Mouse (Mus musculus) heart, adult 18-20 months (tissue): Measurements from ENCODE around the gene Gm44511. TPM values are rescaled to one million over a fixed set of nuclear protein-coding genes. Genes with fewer than 3 reads are reported as not detected.
"Not testable (repeated sequence)": the region's sequence is repeated elsewhere in the genome, so short reads cannot be mapped to it uniquely, and the experiment has no call there.

Experiments used
- DNase-seq, 2 experiments: peaks; one replicate each; pipeline ENCODE4 v3.0.0; 2021 to 2022; ENCODE audit warnings: mixed read lengths in 1 of 2
- total RNA-seq, 2 experiments: library from RNA; stranded (reverse); gene quantifications; 2 replicates each; pipeline ENCODE4 v1.2.3; 2021

Gene Gm44511
- total RNA-seq, 2 experiments from 2014 or later = not detected

DNA sequence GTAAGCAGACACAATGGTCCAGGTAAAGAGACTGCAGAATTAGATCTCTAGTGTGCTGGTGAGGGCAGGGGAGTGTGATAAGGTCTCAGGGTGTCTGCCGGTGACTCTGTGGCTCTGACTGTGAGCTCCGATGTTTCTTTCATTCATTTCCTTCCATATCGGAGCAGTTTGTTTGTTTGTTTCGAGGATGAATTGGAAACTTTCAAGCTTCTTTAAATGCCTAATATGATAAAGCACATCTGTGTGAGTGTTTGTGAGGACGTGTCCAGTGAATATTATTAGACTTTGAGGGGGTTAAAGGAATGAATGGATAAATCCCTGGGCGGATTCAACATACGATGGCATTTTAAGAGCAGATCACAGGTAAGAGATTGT lies 26.2 kb downstream of the Gm44511 start:
- no peak for DNase-seq

DNA sequence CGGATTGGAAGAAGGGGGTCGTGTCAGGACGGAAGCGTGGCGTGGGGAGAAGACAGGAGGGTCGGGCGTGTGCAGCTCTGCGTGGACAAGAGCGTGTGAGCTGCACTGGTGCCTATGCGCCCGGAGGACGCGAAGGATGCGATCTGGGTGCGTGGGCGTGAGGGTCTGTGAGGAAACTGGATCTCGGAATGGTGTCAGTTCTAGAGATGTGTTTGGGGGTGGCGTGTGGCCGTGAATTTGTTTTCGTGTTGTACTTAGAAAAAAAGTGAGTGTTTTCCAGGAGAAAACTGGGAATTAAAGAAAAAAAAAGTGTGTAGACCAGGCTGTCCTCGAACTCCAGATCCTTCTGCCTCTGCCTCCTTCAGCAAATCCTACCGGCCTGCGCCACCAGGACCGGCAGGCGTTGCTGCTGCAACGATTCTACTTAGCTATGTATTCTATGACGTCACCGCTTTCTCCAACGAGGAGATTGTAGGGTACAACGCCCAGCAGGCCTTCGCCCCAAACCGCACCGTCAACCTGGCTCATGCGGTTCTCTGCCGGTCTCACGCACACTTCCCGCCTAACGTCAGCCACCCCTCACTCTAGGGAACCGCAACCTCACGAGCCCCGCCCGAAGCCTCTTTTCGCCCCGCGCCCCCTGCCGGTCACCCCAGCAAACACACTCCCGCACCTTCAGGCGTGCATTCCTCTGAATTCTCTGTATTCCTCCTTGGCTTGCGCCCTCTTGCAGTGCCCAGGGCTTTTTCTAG lies 26.8 kb downstream of the Gm44511 start:
- DNase-seq = peak; percentile 89 to 93

DNA sequence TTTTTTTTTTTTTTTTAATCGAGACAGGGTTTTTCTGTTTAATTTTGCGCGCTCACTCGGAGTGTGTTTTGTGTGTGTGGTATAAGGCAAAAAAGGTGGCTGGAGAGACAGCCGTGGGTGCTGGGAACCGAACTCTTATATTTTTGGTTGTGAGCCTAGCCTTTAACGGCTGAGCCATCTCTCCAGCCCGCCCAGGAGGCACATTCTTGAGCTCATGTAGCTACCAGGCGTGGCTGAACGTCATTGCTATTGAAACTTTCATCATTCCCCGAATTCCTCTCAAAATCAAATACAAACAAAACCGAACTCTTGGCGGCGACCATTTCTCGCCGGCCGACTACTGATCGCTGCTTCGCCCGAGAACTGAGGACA lies 27.4 kb downstream of the Gm44511 start:
- peak; percentile 79 to 89 for DNase-seq

DNA sequence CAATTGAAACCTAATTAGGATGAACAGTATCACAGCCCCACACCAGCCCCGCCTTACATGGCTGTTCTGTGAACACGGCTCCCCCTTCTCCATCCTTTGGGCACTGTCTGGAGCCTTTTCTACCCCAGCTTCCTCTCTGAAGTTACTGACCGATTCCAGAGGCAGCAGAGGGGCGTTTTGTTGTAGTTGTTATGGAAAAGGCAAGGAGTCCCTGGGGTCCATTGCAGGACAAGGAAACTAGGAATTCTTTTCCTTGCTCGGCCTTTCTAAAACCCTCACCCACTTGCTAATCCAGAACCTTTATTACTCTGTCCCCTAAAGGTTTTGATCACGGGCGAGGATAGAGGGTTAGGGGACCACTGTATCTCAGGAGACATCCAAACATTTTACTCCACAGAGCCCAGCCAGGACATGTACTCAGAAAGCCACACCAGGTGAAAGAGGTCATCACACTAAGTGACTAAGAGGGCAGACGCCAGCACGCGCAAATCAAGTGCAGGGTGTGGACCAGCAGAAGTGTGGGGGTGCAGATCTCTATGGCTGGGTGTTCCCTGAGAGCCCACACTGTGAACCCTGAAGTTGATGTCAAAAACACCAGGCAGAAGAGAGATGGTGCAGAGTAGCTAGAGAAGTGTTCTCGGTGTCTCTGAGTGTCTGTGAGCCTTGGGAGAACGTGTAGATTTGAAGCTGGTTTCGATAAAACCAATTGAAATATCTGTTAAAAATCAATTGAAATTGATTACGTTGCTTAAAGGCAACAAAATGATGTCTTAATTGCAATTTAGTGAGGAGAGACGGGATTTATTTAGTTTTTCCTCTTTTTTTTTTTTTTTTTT lies 28.0 kb downstream of the Gm44511 start:
- peak; percentile 21 to 49 for DNase-seq

DNA sequence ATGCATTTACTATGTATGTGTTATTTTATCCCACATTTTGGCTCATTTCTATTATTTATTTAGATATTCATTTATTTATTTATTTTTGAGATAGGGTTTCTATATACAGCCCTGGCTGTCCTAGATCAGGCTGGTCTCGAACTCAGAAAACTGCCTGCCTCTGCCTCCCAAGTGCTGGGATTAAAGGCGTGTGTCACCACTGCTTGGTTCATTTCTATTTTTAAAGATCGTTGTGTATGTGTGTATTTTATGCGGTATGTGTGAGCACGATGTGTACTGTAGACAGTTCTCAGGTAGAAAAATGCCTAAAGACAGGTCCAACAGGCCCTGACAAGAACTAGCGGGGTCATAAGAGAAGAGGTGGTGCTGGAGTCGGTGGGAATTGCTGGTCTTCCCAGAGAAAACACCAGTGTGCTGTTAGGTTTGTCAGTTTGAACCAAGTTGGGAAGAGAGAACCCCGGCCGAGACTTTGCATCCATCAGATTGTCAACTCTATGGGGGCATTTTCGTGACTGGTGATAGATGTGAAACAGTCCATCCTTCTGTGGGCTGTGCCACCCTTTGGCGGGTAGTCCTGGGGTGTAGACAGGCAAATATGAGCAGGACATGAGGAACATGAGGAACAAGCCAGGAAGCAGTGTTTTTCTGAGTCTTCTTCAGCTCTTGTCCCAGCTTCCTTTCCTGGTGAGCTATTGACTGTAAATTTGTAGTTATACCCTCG lies 28.8 kb downstream of the Gm44511 start:
- no peak for DNase-seq

DNA sequence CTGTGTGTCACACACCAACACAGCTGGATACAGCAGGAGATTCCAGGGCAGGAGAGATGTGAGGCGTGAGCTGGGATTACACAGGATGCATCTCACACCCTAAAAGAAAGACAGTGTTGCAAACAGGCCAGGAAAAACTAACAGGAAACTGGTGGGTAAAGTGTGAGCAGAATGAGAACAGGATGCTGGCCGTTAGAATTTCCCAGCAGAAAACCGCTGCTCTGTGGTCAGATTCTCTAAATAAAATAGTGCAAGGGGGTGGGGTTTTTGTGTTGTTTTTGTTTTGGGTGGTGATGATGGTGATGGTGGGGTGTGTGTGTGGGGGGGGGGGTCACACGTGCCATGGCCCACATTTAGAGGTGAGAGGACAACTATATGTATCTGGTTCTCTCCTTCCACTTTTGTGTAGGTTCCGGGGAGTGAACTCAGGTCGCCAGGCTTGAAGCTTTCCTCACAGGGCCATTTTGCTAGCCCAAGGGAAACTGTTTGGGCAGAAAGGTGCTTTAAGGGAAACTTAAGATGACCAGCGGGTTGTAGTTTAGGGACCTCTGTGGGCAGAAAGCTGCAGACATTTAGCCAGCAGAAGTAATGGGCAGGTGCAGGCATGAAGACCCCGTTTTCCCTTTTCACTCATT lies 29.7 kb downstream of the Gm44511 start:
- DNase-seq = no peak

DNA sequence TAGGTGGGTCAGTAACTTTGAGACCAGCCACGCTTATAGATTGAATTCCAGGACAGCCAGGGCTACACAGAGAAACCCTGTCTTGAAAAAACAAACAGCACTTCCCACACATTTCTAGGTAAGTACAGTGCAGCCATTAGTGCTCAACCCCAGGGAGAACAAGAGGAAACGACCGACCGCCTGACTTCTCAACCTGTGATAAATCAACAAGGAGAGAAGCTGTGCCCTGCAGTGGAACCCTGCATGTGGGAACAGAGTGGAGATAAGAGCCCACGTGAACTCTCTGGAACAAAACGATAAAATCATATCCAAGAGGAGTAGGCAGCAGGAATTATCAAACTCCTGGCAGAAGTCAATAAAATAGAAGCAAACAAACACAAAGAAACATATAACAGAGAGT lies 32.4 kb downstream of the Gm44511 start:
- DNase-seq = no peak

DNA sequence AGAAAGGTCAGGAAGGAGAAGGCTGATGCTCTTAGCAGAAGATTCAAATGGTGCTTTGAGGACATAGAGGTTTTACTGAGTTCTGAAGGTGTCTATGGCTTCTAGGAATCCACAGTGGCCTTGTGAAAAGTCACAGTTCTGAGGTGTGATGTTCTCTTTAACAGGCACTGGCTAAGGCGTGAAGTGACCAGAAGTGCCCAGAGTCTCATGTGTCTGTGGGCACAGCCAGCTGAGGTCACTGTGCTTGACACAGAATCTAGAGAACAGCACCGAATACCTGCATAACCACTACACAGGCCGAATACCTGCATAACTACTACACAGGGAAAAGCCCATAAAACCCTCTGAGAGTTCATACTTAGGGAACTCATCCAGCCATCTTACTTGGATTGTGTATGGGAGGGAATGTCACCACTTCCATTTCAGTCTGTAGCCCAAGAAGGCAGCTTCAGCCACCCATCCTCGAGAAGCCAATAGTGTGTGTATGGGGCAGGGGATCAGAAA lies 35.6 kb downstream of the Gm44511 start:
- DNase-seq = not testable (repeated sequence)

DNA sequence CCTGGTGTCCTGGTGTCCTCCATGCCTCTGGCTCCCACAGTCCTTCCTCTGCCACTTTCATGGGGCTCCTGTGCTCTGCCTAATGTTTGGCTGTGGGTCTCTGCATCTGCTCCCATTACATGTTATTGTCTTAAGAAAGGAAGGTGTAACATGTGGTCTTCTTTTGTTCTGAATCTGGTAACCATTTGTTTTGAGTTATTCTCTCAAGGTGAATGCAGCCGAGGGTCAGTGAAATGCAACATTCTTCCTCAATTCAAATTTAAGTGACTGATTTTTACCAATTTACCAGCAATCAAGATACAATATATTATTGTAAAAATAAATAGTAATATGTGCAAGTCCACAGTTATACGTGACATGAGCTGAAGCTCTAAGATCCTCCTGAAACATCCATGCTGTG lies 37.0 kb downstream of the Gm44511 start, which contains the start of gene Klrb1c:
Klrb1c (minus strand) TSS at position 101 of the 400 bp plus-strand sequence.
- no peak for DNase-seq

DNA sequence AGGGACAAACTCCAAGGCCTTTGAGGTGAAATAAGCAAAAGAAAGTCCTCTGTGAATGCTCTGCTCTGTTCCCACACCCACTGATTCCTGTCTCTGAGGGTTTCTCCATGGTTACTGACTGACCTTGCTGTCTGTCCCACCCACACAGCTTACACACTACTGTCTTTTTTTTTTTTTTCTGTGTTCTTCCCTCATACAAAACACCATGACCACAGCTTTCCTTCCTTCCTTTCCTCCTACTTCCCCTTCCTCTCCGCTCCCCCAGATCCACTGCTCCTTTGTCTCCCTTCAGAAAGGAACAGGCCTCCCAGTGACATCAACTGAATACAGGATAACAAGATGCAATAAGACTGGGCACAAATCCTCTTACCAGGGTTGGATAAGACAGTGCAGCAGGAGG lies 37.6 kb downstream of the Gm44511 start:
- DNase-seq = no peak

DNA sequence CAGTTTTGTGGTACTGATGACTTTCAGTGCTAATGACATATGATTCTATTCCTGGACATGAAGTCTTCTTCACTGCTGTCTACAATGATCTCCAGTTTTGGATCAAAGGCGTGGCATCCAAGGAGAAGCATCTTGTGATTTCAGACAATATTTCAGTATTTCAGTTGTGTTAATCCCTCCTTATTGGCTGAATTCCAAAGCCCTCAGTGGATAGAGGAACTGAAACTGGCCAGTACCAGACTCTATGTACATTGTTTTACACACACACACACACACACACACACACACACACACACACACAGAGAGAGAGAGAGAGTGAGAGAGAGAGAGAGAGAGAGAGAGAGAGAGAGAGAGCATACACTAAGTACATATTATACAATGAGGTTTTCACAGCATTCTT lies 39.7 kb downstream of the Gm44511 start:
- DNase-seq = peak in 1 of 2 experiments; percentile 40

DNA sequence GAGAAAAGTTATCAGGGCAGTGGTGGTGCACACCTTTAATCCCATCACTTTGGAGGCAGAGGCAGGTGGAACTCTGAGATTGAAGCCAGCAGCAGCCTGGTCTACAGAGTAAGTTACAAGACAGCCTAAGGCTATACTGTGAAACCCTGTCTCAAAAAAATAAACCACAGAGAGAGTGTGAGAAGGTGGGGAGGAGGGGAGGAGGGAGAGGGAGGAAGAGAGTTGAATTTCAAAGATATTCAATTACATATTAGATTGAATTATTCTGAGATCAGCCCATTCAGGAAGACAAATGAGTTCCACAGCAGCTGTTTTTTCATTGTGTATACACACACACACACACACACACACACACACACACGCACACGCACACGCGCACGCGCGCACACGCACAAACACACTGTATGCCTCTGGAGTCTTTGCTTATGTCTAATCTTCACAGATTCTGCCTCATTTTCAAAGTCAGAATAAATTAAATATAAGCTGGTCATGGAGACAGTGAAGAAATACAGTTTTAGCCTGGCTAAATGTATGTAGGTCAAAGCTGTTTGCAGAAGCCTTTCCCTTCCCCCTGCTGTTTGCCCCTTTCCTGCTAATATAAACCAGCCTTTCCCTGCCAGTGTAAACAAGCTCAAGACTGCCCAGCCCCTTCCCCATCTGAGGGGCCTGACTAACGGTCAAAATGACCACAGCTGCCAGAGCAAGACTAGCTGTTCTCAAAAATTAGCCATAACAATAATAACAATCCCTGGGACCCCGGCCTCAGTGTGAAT lies 56.4 kb downstream of the Gm44511 start:
- DNase-seq = no peak

DNA sequence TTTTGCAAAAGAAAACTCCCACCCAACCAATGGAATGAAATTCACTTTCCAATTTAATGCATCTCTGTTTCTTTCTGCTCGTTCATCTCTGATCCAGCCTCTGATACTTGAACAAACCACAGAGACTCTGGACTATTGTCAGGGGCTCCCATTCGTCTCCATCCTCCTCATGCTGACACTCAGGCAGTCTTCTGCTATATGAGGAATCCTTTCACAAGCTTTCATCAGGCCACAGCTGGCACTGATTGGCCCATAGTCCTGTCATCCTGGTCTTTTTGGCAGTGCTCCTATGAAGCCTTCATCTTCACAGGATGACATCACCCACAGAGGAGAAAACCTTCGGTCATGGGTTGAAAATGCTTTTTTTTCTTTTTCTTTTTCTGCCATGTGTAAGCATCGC lies 58.1 kb downstream of the Gm44511 start:
- no peak for DNase-seq

DNA sequence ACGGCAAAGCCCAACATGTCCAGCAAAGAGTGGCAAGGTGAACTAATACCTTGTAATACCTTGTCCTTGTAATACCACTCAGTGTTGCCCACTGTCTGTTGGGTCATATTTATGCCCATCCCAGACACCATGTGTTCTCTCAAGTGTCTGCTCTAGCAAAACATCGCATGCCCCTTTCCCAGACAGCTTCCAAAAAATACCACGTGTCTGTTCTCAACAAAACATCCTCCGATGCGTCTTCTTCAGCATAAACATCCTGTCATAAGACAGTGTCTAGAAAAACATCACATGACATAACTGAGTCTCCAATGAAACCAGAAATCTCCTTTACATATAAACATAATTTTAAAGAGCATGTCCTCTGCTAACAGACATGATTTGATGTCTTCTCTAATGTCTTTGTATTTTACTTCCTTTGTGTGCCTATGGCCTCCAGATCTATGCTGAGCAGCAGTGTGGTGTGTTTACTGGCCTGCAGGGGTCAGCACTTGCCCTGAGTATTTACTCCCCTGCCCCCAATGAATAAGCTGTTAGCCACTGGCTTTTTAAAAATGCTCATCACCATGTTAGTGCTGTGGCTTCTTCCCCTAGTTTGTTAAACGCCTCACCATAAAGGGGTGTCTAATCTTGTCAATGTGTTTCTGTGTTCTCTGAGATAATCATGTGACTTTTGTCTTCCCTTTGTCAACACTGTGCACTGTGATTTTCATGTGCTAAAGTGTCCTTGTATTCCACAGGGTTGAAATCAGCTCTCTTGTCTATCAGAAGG lies 59.4 kb downstream of the Gm44511 start:
- peak; percentile 53 to 54 for DNase-seq

DNA sequence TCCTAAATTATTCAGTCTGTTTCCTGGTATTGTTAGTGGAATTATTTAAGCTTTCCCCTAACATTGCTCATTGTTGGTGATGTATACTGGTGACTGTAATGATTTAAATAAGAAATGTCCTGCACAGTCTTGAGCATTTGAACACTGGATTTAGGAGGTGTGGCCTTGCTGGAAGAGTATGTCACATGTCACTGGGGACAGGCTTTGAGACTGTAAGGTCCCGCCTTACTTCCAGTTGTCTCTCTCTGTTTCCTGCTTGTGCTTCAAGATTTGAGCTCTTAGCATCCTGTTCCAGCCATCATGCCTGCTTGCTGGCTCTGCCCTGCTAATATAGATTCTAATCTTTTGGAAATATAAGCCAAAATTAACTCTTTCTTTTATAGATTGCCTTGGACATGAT lies 60.9 kb downstream of the Gm44511 start:
- DNase-seq = no peak

DNA sequence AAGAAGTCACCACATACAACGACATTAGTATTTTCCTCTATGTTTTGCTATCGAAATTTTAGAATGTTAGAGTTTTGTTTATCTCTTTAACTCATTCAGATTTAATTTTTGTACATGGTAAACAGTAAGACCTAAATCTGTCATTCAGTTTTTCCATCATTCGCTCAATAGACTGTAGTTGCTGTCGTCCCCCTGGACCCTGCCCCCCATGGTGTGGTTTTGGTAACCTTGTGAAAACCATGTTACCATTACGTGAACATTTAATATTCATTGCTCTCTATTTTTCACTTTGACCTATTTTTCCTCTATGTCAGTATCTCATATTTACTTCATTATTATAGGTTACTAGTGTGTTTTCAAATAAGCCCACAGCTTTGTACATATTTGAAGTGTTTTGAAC lies 61.5 kb downstream of the Gm44511 start:
- DNase-seq = no peak

DNA sequence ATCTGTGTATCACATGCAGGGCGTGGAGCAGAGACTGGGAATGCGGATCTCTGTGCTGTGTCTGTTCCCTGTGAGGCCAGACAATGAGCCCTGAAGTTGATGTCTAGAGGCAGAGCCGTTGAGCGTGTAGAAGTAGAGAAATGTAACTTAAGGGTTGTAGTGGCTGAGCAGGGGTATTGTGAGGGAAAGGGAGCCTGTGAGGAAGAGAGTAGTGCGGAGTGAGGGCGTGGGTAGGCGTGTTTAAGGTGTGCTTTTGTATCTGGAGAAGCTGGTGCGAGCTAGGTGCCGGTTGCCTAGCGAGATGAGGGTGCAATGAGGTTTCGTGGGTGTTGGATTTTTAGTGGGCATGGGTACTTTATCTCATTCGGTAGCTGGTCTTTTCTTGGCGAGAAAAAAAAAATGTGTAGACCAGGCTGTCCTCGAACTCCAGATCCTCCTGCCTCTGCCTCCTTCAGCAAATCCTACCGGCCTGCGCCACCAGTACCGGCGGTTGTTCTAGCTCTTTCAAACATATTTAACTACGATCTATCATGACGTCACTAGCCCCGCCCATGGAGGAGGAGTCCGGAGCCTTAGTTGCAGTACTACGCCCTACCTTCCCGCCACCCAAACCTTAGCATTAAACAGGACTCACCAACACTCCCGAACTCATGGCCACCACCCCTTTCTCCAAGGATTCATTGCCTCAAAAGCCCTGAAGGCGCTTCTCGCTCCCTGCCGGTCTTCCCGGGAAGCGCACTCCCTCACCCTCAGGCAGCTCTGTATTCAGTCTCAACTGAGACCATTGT lies 62.2 kb downstream of the Gm44511 start:
- peak; percentile 97 to 98 for DNase-seq

DNA sequence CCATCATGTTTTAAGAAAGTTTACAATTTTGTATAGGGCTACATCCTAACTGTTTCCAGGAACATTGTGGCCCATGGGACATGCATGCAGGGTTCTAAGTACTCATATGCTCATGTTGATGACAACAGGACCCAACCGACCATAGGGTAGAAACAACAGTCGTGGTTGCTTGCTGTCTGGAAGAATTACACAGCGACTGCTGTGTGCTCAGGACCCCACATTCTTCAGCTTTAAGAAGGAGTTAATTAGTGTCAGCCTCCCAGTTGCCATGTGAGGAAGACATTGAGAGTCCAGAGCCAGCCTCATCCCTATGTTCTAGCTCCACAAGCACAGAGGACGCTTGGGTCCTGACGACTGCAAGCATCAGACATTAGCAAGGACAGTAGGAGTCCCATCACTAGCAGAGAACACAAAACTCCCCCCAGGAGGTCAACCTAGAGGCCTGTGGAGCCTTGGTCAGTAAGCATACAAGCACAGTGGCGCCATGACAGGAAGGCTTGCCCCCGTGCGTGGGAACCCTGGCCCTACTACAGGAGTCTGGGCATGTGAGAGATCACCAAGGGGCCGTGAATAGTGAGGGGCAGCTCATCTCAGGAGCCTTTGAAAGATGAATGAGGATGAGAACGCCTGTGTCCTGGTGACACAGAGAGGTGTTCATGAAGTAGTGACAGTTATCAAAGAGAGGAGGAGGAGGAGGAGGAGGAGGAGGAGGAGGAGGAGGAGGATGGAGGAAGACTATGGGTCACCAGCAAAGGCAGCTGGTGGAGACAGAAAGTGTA lies 63.0 kb downstream of the Gm44511 start:
- not testable (repeated sequence) for DNase-seq

DNA sequence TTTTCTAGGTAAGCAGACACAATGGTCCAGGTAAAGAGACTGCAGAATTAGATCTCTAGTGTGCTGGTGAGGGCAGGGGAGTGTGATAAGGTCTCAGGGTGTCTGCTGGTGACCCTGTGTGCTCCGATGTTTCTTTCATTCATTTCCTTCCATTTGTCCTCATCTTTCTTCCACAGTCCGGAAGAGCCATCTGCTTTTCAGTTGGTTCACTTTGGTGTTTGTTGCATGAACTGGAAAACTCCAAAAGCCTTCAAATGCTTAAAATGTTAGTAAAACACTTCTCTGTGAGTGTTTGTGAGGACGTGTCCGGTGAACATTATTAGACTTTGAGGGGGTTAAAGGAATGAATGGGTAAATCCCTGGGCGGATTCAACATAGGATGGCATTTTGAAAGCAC lies 65.0 kb downstream of the Gm44511 start:
- no peak for DNase-seq
